Mouse (Mus musculus): Measurements from ENCODE around the gene Rdh13. TPM values are rescaled to one million over a fixed set of nuclear protein-coding genes. Genes with fewer than 3 reads are reported as not detected.
"Not testable (repeated sequence)": the region's sequence is repeated elsewhere in the genome, so short reads cannot be mapped to it uniquely, and the experiment has no call there.

The Rdh13 gene
- total RNA-seq, 2 experiments from 2014 or later: 13.6 to 17.3 TPM

- no peak for ATAC-seq (replicated peaks; ENCODE audit: low FRiP score, low TSS enrichment, poor library complexity, severe bottlenecking)
Measured at GRCm38 (mm10) chr7:4447138-4447537, 1.7 kb upstream of the Rdh13 start.

- ATAC-seq (replicated peaks; ENCODE audit: low FRiP score, low TSS enrichment, poor library complexity, severe bottlenecking): no peak
Measured at GRCm38 (mm10) chr7:4440549-4440948, 4.9 kb downstream of the Rdh13 start.

GRCm38 (mm10) chr7:4437721-4438120 is 7.7 kb downstream of the Rdh13 start:
- ATAC-seq (replicated peaks; ENCODE audit: low FRiP score, low TSS enrichment, poor library complexity, severe bottlenecking): no peak

GRCm38 (mm10) chr7:4432026-4432425 is 13.4 kb downstream of the Rdh13 start:
- no peak for ATAC-seq (replicated peaks; ENCODE audit: low FRiP score, low TSS enrichment, poor library complexity, severe bottlenecking)

GRCm38 (mm10) chr7:4431548-4431947 is 13.9 kb downstream of the Rdh13 start:
- ATAC-seq (replicated peaks; ENCODE audit: low FRiP score, low TSS enrichment, poor library complexity, severe bottlenecking): no peak; the same call in 1 of the 2 replicates

GRCm38 (mm10) chr7:4430246-4430844 is 15.1 kb downstream of the Rdh13 start:
- no peak for ATAC-seq (replicated peaks; ENCODE audit: low FRiP score, low TSS enrichment, poor library complexity, severe bottlenecking)

GRCm38 (mm10) chr7:4427161-4427912 is 18.1 kb downstream of the Rdh13 start:
- peak; percentile 94 for ATAC-seq (replicated peaks; ENCODE audit: low FRiP score, low TSS enrichment, poor library complexity, severe bottlenecking)

- ATAC-seq (replicated peaks; ENCODE audit: low FRiP score, low TSS enrichment, poor library complexity, severe bottlenecking): no peak
Measured at GRCm38 (mm10) chr7:4420230-4420629, 25.2 kb downstream of the Rdh13 start.

- ATAC-seq (replicated peaks; ENCODE audit: low FRiP score, low TSS enrichment, poor library complexity, severe bottlenecking): no peak
Measured at GRCm38 (mm10) chr7:4419681-4420080, 25.8 kb downstream of the Rdh13 start.

- ATAC-seq (replicated peaks; ENCODE audit: low FRiP score, low TSS enrichment, poor library complexity, severe bottlenecking): not testable (repeated sequence)
Measured at GRCm38 (mm10) chr7:4412406-4412805, 33.0 kb downstream of the Rdh13 start.

- ATAC-seq (replicated peaks; ENCODE audit: low FRiP score, low TSS enrichment, poor library complexity, severe bottlenecking): peak; percentile 55
Measured at GRCm38 (mm10) chr7:4397730-4398129, 47.7 kb downstream of the Rdh13 start, which contains the start of gene Gp6. Gene Gp6 (minus strand): TSS chr7:4397744.

Other genes starting within 250 kb of the Rdh13 start
- not detected in 2 replicates for gene Lilra5, start 207.9 kb downstream of the Rdh13 start, total RNA-seq (2014; fragmentation: Nextera tagmentation)
- gene Lilra5, start 207.9 kb downstream of the Rdh13 start, total RNA-seq (2017): not detected in 2 replicates
- gene Ncr1, start 107.9 kb downstream of the Rdh13 start, total RNA-seq (2014; fragmentation: Nextera tagmentation): 6.5 TPM in 1 of 2 replicates, not detected in the other
- 1.6 and 30.8 TPM in 2 replicates for gene Ncr1, start 107.9 kb downstream of the Rdh13 start, total RNA-seq (2017)
- gene Gp6, start 47.9 kb downstream of the Rdh13 start, total RNA-seq (2014; fragmentation: Nextera tagmentation): not detected in 2 replicates
- gene Gp6, start 47.9 kb downstream of the Rdh13 start, total RNA-seq (2017): 0.28 and 0.57 TPM in 2 replicates
- gene Eps8l1, start 15.0 kb upstream of the Rdh13 start, total RNA-seq (2014; fragmentation: Nextera tagmentation): 4.8 and 6.7 TPM in 2 replicates
- 0.89 and 5.0 TPM in 2 replicates for gene Eps8l1, start 15.0 kb upstream of the Rdh13 start, total RNA-seq (2017)
- 118 and 125 TPM in 2 replicates for gene Ppp1r12c, start 56.0 kb upstream of the Rdh13 start, total RNA-seq (2014; fragmentation: Nextera tagmentation)
- 85.0 and 96.2 TPM in 2 replicates for gene Ppp1r12c, start 56.0 kb upstream of the Rdh13 start, total RNA-seq (2017)
- 1.4 TPM in 1 of 2 replicates, not detected in the other for gene Tnnt1, start 70.7 kb upstream of the Rdh13 start, total RNA-seq (2014; fragmentation: Nextera tagmentation)
- gene Tnnt1, start 70.7 kb upstream of the Rdh13 start, total RNA-seq (2017): 0.95 and 3.0 TPM in 2 replicates
- 2.1 and 10.2 TPM in 2 replicates for gene Tnni3, start 78.6 kb upstream of the Rdh13 start, total RNA-seq (2014; fragmentation: Nextera tagmentation)
- gene Tnni3, start 78.6 kb upstream of the Rdh13 start, total RNA-seq (2017): 2.4 TPM in 1 of 2 replicates, not detected in the other
- gene Dnaaf3, start 86.8 kb upstream of the Rdh13 start, total RNA-seq (2014; fragmentation: Nextera tagmentation): 1.6 and 2.8 TPM in 2 replicates
- 0.23 TPM in 1 of 2 replicates, not detected in the other for gene Dnaaf3, start 86.8 kb upstream of the Rdh13 start, total RNA-seq (2017)
- gene Syt5, start 101.9 kb upstream of the Rdh13 start, total RNA-seq (2014; fragmentation: Nextera tagmentation): 0.42 TPM in 1 of 2 replicates, not detected in the other
- gene Syt5, start 101.9 kb upstream of the Rdh13 start, total RNA-seq (2017): not detected in 2 replicates
- gene Ptprh, start 158.4 kb upstream of the Rdh13 start, total RNA-seq (2014; fragmentation: Nextera tagmentation): not detected in 2 replicates
- 0.46 TPM in 1 of 2 replicates, not detected in the other for gene Ptprh, start 158.4 kb upstream of the Rdh13 start, total RNA-seq (2017)
- 17.6 and 19.4 TPM in 2 replicates for gene Tmem86b, start 185.8 kb upstream of the Rdh13 start, total RNA-seq (2014; fragmentation: Nextera tagmentation)
- gene Tmem86b, start 185.8 kb upstream of the Rdh13 start, total RNA-seq (2017): 7.7 and 15.6 TPM in 2 replicates
- gene Ppp6r1, start 213.4 kb upstream of the Rdh13 start, total RNA-seq (2014; fragmentation: Nextera tagmentation): 81.4 and 118 TPM in 2 replicates
- 82.5 and 90.9 TPM in 2 replicates for gene Ppp6r1, start 213.4 kb upstream of the Rdh13 start, total RNA-seq (2017)
- gene Hspbp1, start 239.4 kb upstream of the Rdh13 start, total RNA-seq (2014; fragmentation: Nextera tagmentation): 69.0 and 77.0 TPM in 2 replicates
- 44.9 and 47.4 TPM in 2 replicates for gene Hspbp1, start 239.4 kb upstream of the Rdh13 start, total RNA-seq (2017)
- gene Brsk1, start 245.0 kb upstream of the Rdh13 start, total RNA-seq (2014; fragmentation: Nextera tagmentation): not detected in 2 replicates
- gene Brsk1, start 245.0 kb upstream of the Rdh13 start, total RNA-seq (2017): not detected in 2 replicates

Measured in megakaryocyte-erythroid progenitor cell, adult 5-6 weeks (primary cell).